Mouse (Mus musculus) liver, embryonic 14.5 days (tissue): ENCODE data around the gene Gch1. TPM values are rescaled to one million over a fixed set of nuclear protein-coding genes. Genes with fewer than 3 reads are reported as not detected.

Source experiments
- ATAC-seq: fragments of 200-750 bp; cut with Nextera tagmentation; 2 replicates; pipeline ENCODE4 v1.8.0; 2017; ENCODE audit warnings: moderate number of reproducible peaks, mild to moderate bottlenecking, moderate library complexity; ENCODE audit not compliant: insufficient read depth
- DNase-seq, 3 experiments: peaks; one replicate each; pipeline ENCODE4 v3.0.0-alpha.2; 2012 to 2013; ENCODE audit warnings: low read depth in 3 of 3, low spot score in 3 of 3
- H3K27ac ChIP-seq: fragments of 300-500 bp; sonication (generic); 2 replicates; pipeline ENCODE4 v1.5.1; 2014; ENCODE audit warnings: moderate library complexity, mild to moderate bottlenecking, control low read depth, inconsistent platforms
- H3K27me3 ChIP-seq: fragments of 300-500 bp; sonication (generic); 2 replicates; pipeline ENCODE4 v1.6.1; 2014; ENCODE audit warnings: mild to moderate bottlenecking, low read length, moderate library complexity; ENCODE audit not compliant: control insufficient read depth, insufficient read depth
- H3K36me3 ChIP-seq: fragments of 300-500 bp; sonication (generic); replicated peaks from 2 replicates; pipeline ENCODE4 v1.6.1; 2014; ENCODE audit warnings: low read depth; ENCODE audit not compliant: control insufficient read depth, insufficient read depth
- H3K4me1 ChIP-seq, 2 experiments: fragments of 200-500 bp in 1 of 2; fragments of 300-500 bp in 1 of 2; sonication (generic) in 1 of 2; replicated peaks; 2 replicates each; pipeline ENCODE4 v1.6.1; 2012 to 2014; ENCODE audit warnings: antibody characterized with exemption in 1 of 2, inconsistent platforms in 1 of 2, low read length in 1 of 2; ENCODE audit not compliant: control insufficient read depth in 2 of 2, insufficient read depth in 2 of 2
- H3K4me2 ChIP-seq: fragments of 300-500 bp; sonication (generic); 2 replicates; pipeline ENCODE4 v1.6.1; 2014; ENCODE audit warnings: low read depth, mild to moderate bottlenecking, control low read depth, moderate library complexity
- H3K4me3 ChIP-seq, 2 experiments: fragments of 200-500 bp in 1 of 2; fragments of 300-500 bp in 1 of 2; sonication (generic) in 1 of 2; 2 replicates each; pipeline ENCODE4 v1.5.1; 2012 to 2014; ENCODE audit warnings: low read depth in 2 of 2, low read length in 2 of 2, mild to moderate bottlenecking in 2 of 2, control low read depth in 1 of 2, inconsistent platforms in 1 of 2, moderate library complexity in 1 of 2; ENCODE audit not compliant: insufficient read depth in 1 of 2
- H3K9ac ChIP-seq: fragments of 300-500 bp; sonication (generic); replicated peaks from 2 replicates; pipeline ENCODE4 v1.6.1; 2014; ENCODE audit warnings: mild to moderate bottlenecking, control low read depth, moderate library complexity
- H3K9me3 ChIP-seq: fragments of 300-500 bp; sonication (generic); 2 replicates; pipeline ENCODE4 v1.6.1; 2016; ENCODE audit warnings: low read length, mixed read lengths; ENCODE audit not compliant: control insufficient read depth
- CTCF ChIP-seq: IDR thresholded peaks from 2 replicates; pipeline ENCODE4 v1.5.1; 2016; ENCODE audit warnings: antibody characterized with exemption, low read depth, control low read depth
- EP300 ChIP-seq: IDR thresholded peaks from 2 replicates; pipeline ENCODE4 v1.6.1; 2016; ENCODE audit warnings: antibody characterized with exemption, low read depth
- WGBS: fragments of 180-500 bp; shearing (Covaris S2); extraction: QIAGEN DNeasy Blood & Tissue Kit; methylation state at CpG from one replicate; pipeline ENCODE4 v1.1.7; 2014; ENCODE audit not compliant: insufficient replicate concordance; 5-methylcytosine and 5-hydroxymethylcytosine counted together
- polyA plus RNA-seq, 2 experiments: library from polyadenylated mRNA; depleted of rRNA in 1 of 2; stranded (reverse) in 1 of 2; unstranded in 1 of 2; fragments of >200 nt; fragmentation: Nextera tagmentation in 1 of 2; extraction: Ambion mirVana in 1 of 2; gene quantifications; 2 replicates each; pipeline versions ENCODE4 v1.2.1 to v1.2.3; 2012 to 2014

Gch1 gene
- polyA plus RNA-seq, 2 experiments = 2.4 to 3.8 TPM

- H3K4me2 ChIP-seq = no peak overlapping the region
- H3K4me3 ChIP-seq = no peak overlapping the region
- WGBS = 69% methylated on average over 3 of the region's 3 CpGs
- no peak overlapping the region for H3K9ac ChIP-seq
- no peaks in the 10 kb centered on the region for H3K27me3 ChIP-seq
- H3K4me1 ChIP-seq = peaks cover 0 to 8% of the 10 kb centered on the region in 2 experiments; a peak in 2 of 4 replicates
- ATAC-seq (no peak), DNase-seq (no peak)
- H3K36me3 ChIP-seq = no peaks in the 10 kb centered on the region
- H3K27ac ChIP-seq = no peak overlapping the region
- TF ChIP-seq CTCF (no peak), EP300 (no peak)
- H3K9me3 ChIP-seq = no peaks in the 10 kb centered on the region
Measured at GRCm38 (mm10) chr14:47206601-47207000, 17.4 kb upstream of the Gch1 start.

GRCm38 (mm10) chr14:47205270-47205972 lies 16.2 kb upstream of the Gch1 start:
- Histone ChIP-seq H3K4me3 (no peak overlapping the region), H3K36me3 (no peaks in the 10 kb centered on the region), H3K27ac (no peak overlapping the region), H3K4me2 (no peak overlapping the region), H3K27me3 (no peaks in the 10 kb centered on the region), H3K9me3 (no peaks in the 10 kb centered on the region), H3K4me1 (peaks cover 0 to 9% of the 10 kb centered on the region in 2 experiments; a peak in 2 of 4 replicates), H3K9ac (no peak overlapping the region)
- DNase-seq (no peak), ATAC-seq (no peak)
- TF ChIP-seq EP300 (no peak), CTCF (no peak)
- 66% methylated on average over 5 of the region's 5 CpGs for WGBS

- Histone ChIP-seq H3K9ac (no peak overlapping the region), H3K9me3 (no peaks in the 10 kb centered on the region), H3K4me1 (peaks cover 0 to 4% of the 10 kb centered on the region in 2 experiments; a peak in 1 of 4 replicates), H3K27me3 (no peaks in the 10 kb centered on the region), H3K27ac (no peak overlapping the region), H3K4me3 (no peak overlapping the region), H3K4me2 (no peak overlapping the region), H3K36me3 (no peaks in the 10 kb centered on the region)
- 78% methylated on average over 3 of the region's 3 CpGs for whole genome bisulfite sequencing
- no peak for DNase-seq
- TF ChIP-seq CTCF (no peak), EP300 (no peak)
- ATAC-seq = no peak
Measured at GRCm38 (mm10) chr14:47197340-47197739, 8.1 kb upstream of the Gch1 start.

- no peak for TF ChIP-seq CTCF
- TF ChIP-seq EP300 = no peak
- WGBS = 47% methylated on average over 8 of the region's 8 CpGs
- H3K27ac ChIP-seq = no peak overlapping the region
- H3K9ac ChIP-seq = no peak overlapping the region
- peaks cover 0 to 2% of the 10 kb centered on the region in 2 experiments; a peak in 1 of 4 replicates for H3K4me1 ChIP-seq
- H3K4me2 ChIP-seq = no peak overlapping the region
- H3K27me3 ChIP-seq = no peaks in the 10 kb centered on the region
- H3K36me3 ChIP-seq = no peaks in the 10 kb centered on the region
- H3K9me3 ChIP-seq = no peaks in the 10 kb centered on the region
- no peak overlapping the region for H3K4me3 ChIP-seq
- DNase-seq (no peak), ATAC-seq (no peak)
Measured at GRCm38 (mm10) chr14:47196711-47197110, 7.5 kb upstream of the Gch1 start.

- no peak for ATAC-seq
- H3K9me3 ChIP-seq = no peaks in the 10 kb centered on the region
- peaks cover 0 to 5% of the 10 kb centered on the region in 2 experiments; a peak in 1 of 4 replicates for H3K4me1 ChIP-seq
- TF ChIP-seq EP300 (no peak), CTCF (peak; percentile 68)
- WGBS = 29% methylated on average over 4 of the region's 4 CpGs
- no peak for DNase-seq
- no peaks in the 10 kb centered on the region for H3K27me3 ChIP-seq
- no peak overlapping the region for H3K9ac ChIP-seq
- H3K4me3 ChIP-seq = no peak overlapping the region
- no peak overlapping the region for H3K4me2 ChIP-seq
- H3K36me3 ChIP-seq = no peaks in the 10 kb centered on the region
- H3K27ac ChIP-seq = no peak overlapping the region
Measured at GRCm38 (mm10) chr14:47194096-47194495, 4.9 kb upstream of the Gch1 start.
